Mouse (Mus musculus): Measurements from ENCODE around the gene Egfl8. TPM values are rescaled to one million over a fixed set of nuclear protein-coding genes. Genes with fewer than 3 reads are reported as not detected.

Egfl8 gene
- polyA plus RNA-seq, 1 experiment from 2014 or later: 3.1 TPM

GRCm38 (mm10) chr17:34629796-34630603, 14.2 kb upstream of the Egfl8 start:
- WGBS: 11% methylated on average over 12 of the region's 12 CpGs
- H3K9me3 ChIP-seq (replicated peaks; ENCODE audit: control insufficient read depth, low read length): no peaks in the 10 kb centered on the region
- H3K4me3 ChIP-seq (ENCODE audit: low read depth, low read length): peak overlapping the region; percentile 22; the same call in 1 of the 2 replicates
- no peak overlapping the region for H3K9ac ChIP-seq (replicated peaks; ENCODE audit: low read length)
- peak overlapping the region; percentile 32; the same call in 1 of the 2 replicates for H3K4me2 ChIP-seq (ENCODE audit: low read depth, low read length)
- peaks cover 18% of the 10 kb centered on the region for H3K4me1 ChIP-seq (ENCODE audit: control insufficient read depth, insufficient read depth, low read length)
- ATAC-seq (replicated peaks; ENCODE audit: insufficient number of reproducible peaks, low FRiP score, low TSS enrichment, low read depth): no peak
- DNase-seq (ENCODE audit: low spot score): no peak
- H3K36me3 ChIP-seq (replicated peaks; ENCODE audit: control insufficient read depth, insufficient read depth, low read depth, low read length): no peaks in the 10 kb centered on the region
- H3K27me3 ChIP-seq (ENCODE audit: control insufficient read depth, insufficient read depth, low read length): peaks cover 31% of the 10 kb centered on the region
- H3K27ac ChIP-seq (replicated peaks; ENCODE audit: low read depth, low read length): no peak overlapping the region

GRCm38 (mm10) chr17:34629221-34629751, 13.5 kb upstream of the Egfl8 start, which contains the start of gene Prrt1:
Gene Prrt1, plus strand, starts transcription at chr17:34629533.
- ATAC-seq (replicated peaks; ENCODE audit: insufficient number of reproducible peaks, low FRiP score, low TSS enrichment, low read depth) (no peak), DNase-seq (ENCODE audit: low spot score) (peak; percentile 71)
- Histone ChIP-seq H3K4me2 (ENCODE audit: low read depth, low read length) (peak within 1 kb of the TSS; percentile 92), H3K9ac (replicated peaks; ENCODE audit: low read length) (peak within 1 kb of the TSS; percentile 74), H3K9me3 (replicated peaks; ENCODE audit: control insufficient read depth, low read length) (no peaks in the 10 kb centered on the region), H3K27me3 (ENCODE audit: control insufficient read depth, insufficient read depth, low read length) (peaks cover 31% of the 10 kb centered on the region), H3K36me3 (replicated peaks; ENCODE audit: control insufficient read depth, insufficient read depth, low read depth, low read length) (no peaks in the 10 kb centered on the region), H3K4me1 (ENCODE audit: control insufficient read depth, insufficient read depth, low read length) (peaks cover 18% of the 10 kb centered on the region), H3K4me3 (ENCODE audit: low read depth, low read length) (peak within 1 kb of the TSS; percentile 53), H3K27ac (replicated peaks; ENCODE audit: low read depth, low read length) (no peak within 1 kb of the TSS)
- WGBS: under 1% methylated on average over 16 of the region's 16 CpGs

GRCm38 (mm10) chr17:34628644-34628967, 12.8 kb upstream of the Egfl8 start:
- H3K27ac ChIP-seq (replicated peaks; ENCODE audit: low read depth, low read length): no peak overlapping the region
- no peaks in the 10 kb centered on the region for H3K9me3 ChIP-seq (replicated peaks; ENCODE audit: control insufficient read depth, low read length)
- 15% methylated on average over 5 of the region's 5 CpGs for WGBS
- H3K4me3 ChIP-seq (ENCODE audit: low read depth, low read length): peak overlapping the region; percentile 53; the same call in 1 of the 2 replicates
- H3K9ac ChIP-seq (replicated peaks; ENCODE audit: low read length): peak overlapping the region; percentile 74
- peak overlapping the region; percentile 92 for H3K4me2 ChIP-seq (ENCODE audit: low read depth, low read length)
- H3K36me3 ChIP-seq (replicated peaks; ENCODE audit: control insufficient read depth, insufficient read depth, low read depth, low read length): no peaks in the 10 kb centered on the region
- DNase-seq (ENCODE audit: low spot score): no peak
- peaks cover 18% of the 10 kb centered on the region for H3K4me1 ChIP-seq (ENCODE audit: control insufficient read depth, insufficient read depth, low read length)
- ATAC-seq (replicated peaks; ENCODE audit: insufficient number of reproducible peaks, low FRiP score, low TSS enrichment, low read depth): no peak
- peaks cover 31% of the 10 kb centered on the region for H3K27me3 ChIP-seq (ENCODE audit: control insufficient read depth, insufficient read depth, low read length)

- Histone ChIP-seq H3K9ac (replicated peaks; ENCODE audit: low read length) (peak within 1 kb of the TSS; percentile 74), H3K4me1 (ENCODE audit: control insufficient read depth, insufficient read depth, low read length) (peaks cover 18% of the 10 kb centered on the region), H3K9me3 (replicated peaks; ENCODE audit: control insufficient read depth, low read length) (no peaks in the 10 kb centered on the region), H3K36me3 (replicated peaks; ENCODE audit: control insufficient read depth, insufficient read depth, low read depth, low read length) (no peaks in the 10 kb centered on the region), H3K4me2 (ENCODE audit: low read depth, low read length) (peak within 1 kb of the TSS; percentile 92), H3K27ac (replicated peaks; ENCODE audit: low read depth, low read length) (peak within 1 kb of the TSS; percentile 80), H3K27me3 (ENCODE audit: control insufficient read depth, insufficient read depth, low read length) (peaks cover 29% of the 10 kb centered on the region), H3K4me3 (ENCODE audit: low read depth, low read length) (peak within 1 kb of the TSS; percentile 53)
- ATAC-seq (replicated peaks; ENCODE audit: insufficient number of reproducible peaks, low FRiP score, low TSS enrichment, low read depth) (no peak), DNase-seq (ENCODE audit: low spot score) (peak; percentile 33)
- 4% methylated on average over 29 of the region's 29 CpGs for WGBS
Measured at GRCm38 (mm10) chr17:34627943-34628643, 12.3 kb upstream of the Egfl8 start, which contains the start of gene Ppt2. Gene Ppt2, minus strand, starts transcription at chr17:34628510.

GRCm38 (mm10) chr17:34627093-34627942, 11.5 kb upstream of the Egfl8 start:
- H3K4me1 ChIP-seq (ENCODE audit: control insufficient read depth, insufficient read depth, low read length): peaks cover 18% of the 10 kb centered on the region
- peak overlapping the region; percentile 74 for H3K9ac ChIP-seq (replicated peaks; ENCODE audit: low read length)
- H3K4me2 ChIP-seq (ENCODE audit: low read depth, low read length): peak overlapping the region; percentile 92
- H3K36me3 ChIP-seq (replicated peaks; ENCODE audit: control insufficient read depth, insufficient read depth, low read depth, low read length): no peaks in the 10 kb centered on the region
- peak overlapping the region; percentile 80 for H3K27ac ChIP-seq (replicated peaks; ENCODE audit: low read depth, low read length)
- DNase-seq (ENCODE audit: low spot score) (peak; percentile 92), ATAC-seq (replicated peaks; ENCODE audit: insufficient number of reproducible peaks, low FRiP score, low TSS enrichment, low read depth) (peak; percentile 47)
- H3K4me3 ChIP-seq (ENCODE audit: low read depth, low read length): peak overlapping the region; percentile 53
- WGBS: under 1% methylated on average over 43 of the region's 45 CpGs
- no peaks in the 10 kb centered on the region for H3K9me3 ChIP-seq (replicated peaks; ENCODE audit: control insufficient read depth, low read length)
- H3K27me3 ChIP-seq (ENCODE audit: control insufficient read depth, insufficient read depth, low read length): peaks cover 25% of the 10 kb centered on the region

GRCm38 (mm10) chr17:34626773-34627092, 11.0 kb upstream of the Egfl8 start:
- Histone ChIP-seq H3K4me1 (ENCODE audit: control insufficient read depth, insufficient read depth, low read length) (peaks cover 17% of the 10 kb centered on the region), H3K4me2 (ENCODE audit: low read depth, low read length) (peak overlapping the region; percentile 92), H3K27me3 (ENCODE audit: control insufficient read depth, insufficient read depth, low read length) (peaks cover 22% of the 10 kb centered on the region), H3K9ac (replicated peaks; ENCODE audit: low read length) (peak overlapping the region; percentile 74), H3K36me3 (replicated peaks; ENCODE audit: control insufficient read depth, insufficient read depth, low read depth, low read length) (no peaks in the 10 kb centered on the region), H3K9me3 (replicated peaks; ENCODE audit: control insufficient read depth, low read length) (no peaks in the 10 kb centered on the region), H3K4me3 (ENCODE audit: low read depth, low read length) (peak overlapping the region; percentile 53), H3K27ac (replicated peaks; ENCODE audit: low read depth, low read length) (0 out of 2 replicates have a peak overlapping the region, but pooled peaks have one; percentile 13)
- under 1% methylated on average over 18 of the region's 18 CpGs for WGBS
- ATAC-seq (replicated peaks; ENCODE audit: insufficient number of reproducible peaks, low FRiP score, low TSS enrichment, low read depth) (peak; percentile 5; the same call in 1 of the 2 replicates), DNase-seq (ENCODE audit: low spot score) (peak; percentile 70)

GRCm38 (mm10) chr17:34626062-34626772, 10.4 kb upstream of the Egfl8 start:
- DNase-seq (ENCODE audit: low spot score) (no peak), ATAC-seq (replicated peaks; ENCODE audit: insufficient number of reproducible peaks, low FRiP score, low TSS enrichment, low read depth) (no peak)
- Histone ChIP-seq H3K9me3 (replicated peaks; ENCODE audit: control insufficient read depth, low read length) (no peaks in the 10 kb centered on the region), H3K4me3 (ENCODE audit: low read depth, low read length) (peak overlapping the region; percentile 53), H3K36me3 (replicated peaks; ENCODE audit: control insufficient read depth, insufficient read depth, low read depth, low read length) (no peaks in the 10 kb centered on the region), H3K9ac (replicated peaks; ENCODE audit: low read length) (peak overlapping the region; percentile 74), H3K27ac (replicated peaks; ENCODE audit: low read depth, low read length) (0 out of 2 replicates have a peak overlapping the region, but pooled peaks have one; percentile 13), H3K27me3 (ENCODE audit: control insufficient read depth, insufficient read depth, low read length) (peaks cover 17% of the 10 kb centered on the region), H3K4me2 (ENCODE audit: low read depth, low read length) (peak overlapping the region; percentile 92), H3K4me1 (ENCODE audit: control insufficient read depth, insufficient read depth, low read length) (peaks cover 15% of the 10 kb centered on the region)
- WGBS: 51% methylated on average over 16 of the region's 16 CpGs
